Mouse (Mus musculus) NIH3T3 (cell line): Measurements from ENCODE around the gene Ggt6.

Experiments used
- DNase-seq: peaks from one replicate; pipeline ENCODE4 v3.0.0-alpha.2; 2012; ENCODE audit warnings: low read depth

The Ggt6 gene

DNA sequence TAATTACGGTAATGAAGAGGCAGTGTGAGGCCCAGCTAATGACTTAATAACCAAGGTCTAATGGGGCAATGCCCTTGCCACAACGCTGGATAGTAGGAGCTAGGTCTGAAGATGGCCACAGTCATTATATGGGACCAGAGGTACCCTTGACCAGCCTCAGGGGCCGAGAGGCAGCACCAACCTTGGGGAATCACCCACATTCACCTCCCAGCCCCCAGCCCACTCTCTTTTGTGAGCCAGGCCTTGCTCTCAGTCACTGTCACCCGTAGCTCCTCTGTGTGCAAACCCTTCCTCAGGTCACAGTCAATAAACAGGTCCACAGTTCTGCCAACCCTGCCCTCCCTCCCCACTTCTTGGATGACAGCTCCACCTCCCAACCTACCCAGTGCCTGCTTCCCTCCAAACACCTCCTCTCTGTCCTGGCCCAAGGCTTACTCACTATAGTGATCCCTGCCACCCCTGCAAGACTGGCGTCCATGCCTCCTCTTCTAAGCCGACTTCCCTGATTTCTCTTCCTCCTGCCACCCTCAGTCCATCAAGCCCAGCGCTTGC, 40.8 kb downstream of the Ggt6 start:
- no peak for DNase-seq

DNA sequence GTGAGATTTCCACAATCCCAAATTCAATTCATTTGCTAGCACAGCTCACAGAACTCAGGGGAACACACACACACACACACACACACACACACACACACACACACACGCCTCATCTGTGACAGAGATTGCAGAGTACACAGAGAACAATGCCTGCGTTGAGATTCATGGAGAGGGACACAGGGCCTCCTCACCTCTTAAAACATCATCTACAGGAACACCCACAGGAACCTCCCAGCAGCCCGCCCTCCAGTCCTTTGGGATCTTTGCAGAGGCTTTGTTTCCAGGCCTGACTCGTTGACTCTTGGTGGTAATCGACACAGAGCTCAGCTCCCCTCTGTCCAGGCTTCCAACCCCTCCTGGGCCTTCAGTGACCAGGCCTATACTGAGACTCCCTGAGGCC, 41.9 kb downstream of the Ggt6 start:
- no peak for DNase-seq

DNA sequence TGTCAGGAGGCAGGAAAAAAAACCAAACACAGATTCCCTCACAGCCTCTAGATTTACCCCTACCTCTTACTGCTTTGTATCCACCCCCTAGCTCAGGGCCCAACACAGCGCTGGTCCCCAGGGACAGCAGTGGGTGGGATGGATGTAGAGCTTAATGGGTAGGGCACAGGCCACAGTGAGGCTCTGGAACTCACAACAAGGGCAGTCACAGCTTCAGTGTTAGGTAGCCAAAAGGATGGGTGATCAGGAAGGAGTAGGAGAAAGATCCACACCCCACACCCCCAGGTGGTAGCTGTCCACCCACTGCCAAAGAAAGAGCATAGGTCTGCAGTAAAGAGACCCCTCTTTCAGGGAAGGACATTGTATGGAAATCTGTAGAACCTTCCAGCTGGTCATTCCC, 42.3 kb downstream of the Ggt6 start:
- no peak for DNase-seq

DNA sequence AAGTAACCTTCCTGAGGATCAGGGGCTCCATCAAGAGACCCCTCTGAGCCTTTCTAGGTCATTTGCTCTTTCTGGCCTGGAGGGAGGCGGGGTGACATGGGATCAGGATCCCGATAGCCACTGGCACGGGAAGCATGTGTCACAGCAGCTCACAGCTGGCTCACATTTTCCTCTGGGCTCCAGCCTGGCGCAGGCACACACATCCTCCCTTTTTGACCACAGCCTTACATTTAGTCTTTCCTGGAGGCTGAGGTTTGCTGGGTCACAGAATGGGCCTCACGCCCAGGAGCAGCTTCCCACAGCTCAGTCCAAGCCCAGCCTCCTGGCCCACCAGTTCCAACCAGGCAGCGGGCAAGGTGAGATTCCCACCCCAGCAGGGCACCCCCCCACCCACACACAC, 42.9 kb downstream of the Ggt6 start:
- peak; percentile 83 for DNase-seq

DNA sequence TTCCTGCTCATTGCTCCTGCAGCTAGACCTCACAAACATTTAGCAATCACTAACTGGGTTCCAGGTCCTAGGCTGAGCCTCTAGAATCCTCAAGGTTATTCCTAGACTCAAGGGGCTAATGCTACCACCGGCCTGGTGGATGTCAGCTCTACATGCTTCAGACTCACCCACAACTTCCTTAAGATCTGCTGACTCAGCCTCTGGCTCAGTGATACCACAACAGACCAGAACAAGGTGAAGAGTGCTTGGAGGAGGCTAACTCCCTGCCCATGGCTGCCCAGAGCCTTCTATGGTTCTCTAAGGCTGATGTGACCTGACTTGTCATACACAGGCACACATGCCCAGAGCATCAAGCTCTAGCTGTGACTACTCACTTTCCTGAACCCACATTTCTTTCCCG, 44.2 kb downstream of the Ggt6 start:
- DNase-seq: peak; percentile 27

DNA sequence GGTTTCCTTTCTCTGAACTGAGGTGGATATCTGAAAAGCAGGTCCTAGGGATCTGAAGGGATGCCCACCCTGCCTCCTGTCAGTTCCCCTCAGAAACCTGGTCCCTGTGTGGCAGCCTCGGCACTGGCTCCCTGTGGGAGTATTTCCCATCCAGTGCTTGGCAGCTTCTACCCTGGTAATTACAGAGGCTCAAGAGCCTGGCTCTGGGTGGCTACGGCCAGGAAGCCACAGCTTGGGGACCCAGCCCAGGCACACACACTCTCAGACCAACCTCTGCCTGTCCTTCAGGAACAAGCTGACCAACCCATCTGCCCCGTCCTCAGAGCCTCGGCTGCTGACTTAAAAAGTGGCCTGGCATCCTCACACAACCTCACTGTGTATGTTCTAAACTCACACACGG, 46.0 kb downstream of the Ggt6 start:
- no peak for DNase-seq

DNA sequence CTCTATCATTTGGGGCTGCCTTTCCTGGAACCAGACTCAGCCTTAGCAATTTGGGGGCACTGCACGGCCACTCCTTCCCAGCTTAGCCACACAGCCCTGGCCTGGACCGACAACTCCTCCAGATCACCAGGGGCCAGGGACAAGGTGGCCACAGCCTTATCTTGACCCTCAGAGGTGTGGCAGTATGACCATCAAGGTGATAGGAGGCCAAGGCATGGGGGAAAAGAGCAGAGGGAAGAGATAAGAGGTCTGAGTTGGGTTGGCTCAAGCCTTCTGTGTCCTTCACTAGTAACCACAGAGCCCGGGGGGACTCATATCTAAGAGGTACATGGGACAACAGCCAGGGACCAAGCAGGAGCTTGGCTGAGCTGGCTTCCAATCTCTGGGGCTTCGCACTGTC, 46.6 kb downstream of the Ggt6 start:
- DNase-seq: no peak

DNA sequence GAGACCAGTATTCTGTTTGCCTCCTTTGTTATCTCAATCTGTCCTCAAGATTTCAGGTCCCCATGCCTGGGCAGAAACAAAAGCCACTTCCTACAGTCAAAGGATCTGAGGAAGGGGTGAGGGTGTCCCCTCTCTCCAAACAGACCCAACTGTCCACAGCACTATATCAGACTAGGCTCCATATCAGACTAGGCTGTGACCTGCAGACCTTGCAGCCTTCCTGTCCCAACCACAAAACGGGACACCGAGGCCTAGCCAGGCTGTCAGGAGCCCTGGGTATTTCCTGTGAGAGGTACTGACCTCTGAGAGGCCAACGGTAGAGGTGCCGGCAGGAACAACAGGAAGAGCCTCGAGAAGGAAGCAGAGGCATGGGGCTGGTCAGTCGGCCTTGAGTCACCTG, 49.2 kb downstream of the Ggt6 start:
- DNase-seq: no peak

DNA sequence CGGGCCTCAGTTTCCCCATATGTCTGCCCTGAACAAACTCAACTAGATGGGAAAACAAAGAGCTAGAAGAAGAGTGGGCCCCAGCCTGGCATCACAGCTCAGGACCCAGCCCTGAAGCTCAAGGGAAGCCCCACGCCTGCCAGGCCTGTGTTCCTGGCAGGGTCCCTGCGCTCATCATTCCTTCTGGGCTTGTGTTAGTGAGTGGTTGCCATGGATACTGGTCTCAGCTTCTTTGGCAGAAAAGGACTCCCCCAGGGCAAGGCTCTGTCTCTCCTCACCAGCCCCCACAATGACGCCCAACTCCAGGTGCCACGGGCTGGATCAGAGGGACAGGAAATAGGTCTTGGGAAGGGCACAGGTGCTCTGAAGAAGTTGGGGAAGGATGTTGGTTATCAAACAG, 49.8 kb downstream of the Ggt6 start:
- DNase-seq: no peak

DNA sequence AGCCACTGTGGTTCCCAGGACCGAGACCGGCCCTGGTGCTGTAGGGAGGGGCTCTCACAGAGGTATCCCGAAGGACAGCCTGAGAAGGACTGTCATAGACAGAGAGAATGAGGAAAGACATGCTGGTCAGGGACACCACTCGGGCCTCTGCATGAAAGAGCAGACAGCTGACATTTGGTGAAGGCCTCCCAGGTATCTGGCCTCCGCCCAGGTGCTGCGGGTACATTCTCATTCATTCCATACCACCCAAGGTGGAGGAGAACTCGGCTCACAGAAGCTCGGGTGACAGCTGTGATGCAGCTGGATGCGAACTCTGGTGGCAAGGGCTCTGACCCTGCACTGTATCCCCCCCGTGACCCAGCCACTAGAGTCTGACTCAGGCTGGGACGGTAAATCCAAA, 50.6 kb downstream of the Ggt6 start:
- DNase-seq: no peak

DNA sequence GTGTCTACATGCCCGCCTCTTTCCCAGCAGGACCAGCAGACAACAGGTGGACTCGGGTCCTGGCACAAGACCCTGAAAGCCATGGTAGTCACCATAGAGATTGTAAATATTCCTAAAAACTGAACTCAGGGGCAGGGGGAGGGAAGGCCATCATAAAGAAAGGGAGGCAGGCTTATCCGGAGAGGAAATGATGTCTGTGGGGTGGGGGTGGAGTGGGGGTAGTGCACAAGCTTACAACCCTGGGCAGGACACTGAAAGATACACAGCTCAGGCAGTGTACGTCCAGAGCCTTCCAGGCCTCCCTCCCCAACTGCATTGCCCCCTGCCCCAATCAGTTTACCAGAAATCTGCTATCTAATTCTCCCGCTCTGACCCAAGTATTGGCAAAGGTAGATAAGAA, 51.8 kb downstream of the Ggt6 start:
- no peak for DNase-seq

DNA sequence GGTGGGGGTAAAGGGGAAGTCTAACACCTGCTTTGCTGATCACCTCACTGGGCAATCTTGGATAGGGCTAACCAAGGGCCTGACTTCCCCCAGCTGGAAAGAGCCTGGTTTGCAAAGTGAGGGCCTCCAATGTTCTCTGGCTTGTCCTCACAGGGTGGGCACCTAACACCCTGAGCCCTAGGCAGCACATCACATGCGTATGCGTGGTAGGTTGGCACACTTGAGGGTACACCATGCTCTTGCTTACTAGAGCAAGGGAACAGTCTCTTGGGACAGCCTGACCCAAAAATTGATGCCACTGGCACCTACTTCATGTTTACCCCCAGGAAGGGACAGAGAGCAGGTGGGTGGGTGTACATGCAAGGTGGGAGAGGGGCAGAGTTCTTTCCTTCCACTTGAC, 52.4 kb downstream of the Ggt6 start:
- DNase-seq: no peak
